Mouse (Mus musculus): ENCODE data around the gene Gm2075. TPM values are rescaled to one million over a fixed set of nuclear protein-coding genes. Genes with fewer than 3 reads are reported as not detected.
"Not testable (repeated sequence)": the region's sequence is repeated elsewhere in the genome, so short reads cannot be mapped to it uniquely, and the experiment has no call there.

The Gm2075 gene
- not detected in 2 replicates for polyA plus RNA-seq (2015; fragmentation: Nextera tagmentation; extraction: Ambion mirVana)

GRCm38 (mm10) chr12:88011548-88011947, at the start of gene Gm2075:
TSS of gene Gm2075 (plus strand) at chr12:88011848.
- not testable (repeated sequence) for H3K4me1 ChIP-seq (replicated peaks); H3K27ac ChIP-seq; H3K36me3 ChIP-seq; H3K27me3 ChIP-seq; H3K4me3 ChIP-seq; ATAC-seq (replicated peaks; ENCODE audit: insufficient number of reproducible peaks, insufficient read depth, low FRiP score, low read depth); H3K9ac ChIP-seq; H3K4me2 ChIP-seq; H3K9me3 ChIP-seq (replicated peaks)
- 89% methylated on average over 1 of the region's 1 CpGs for WGBS

- not testable (repeated sequence) for H3K4me2 ChIP-seq; H3K36me3 ChIP-seq; H3K9me3 ChIP-seq (replicated peaks); H3K4me3 ChIP-seq; H3K4me1 ChIP-seq (replicated peaks); ATAC-seq (replicated peaks; ENCODE audit: insufficient number of reproducible peaks, insufficient read depth, low FRiP score, low read depth); H3K27me3 ChIP-seq; H3K9ac ChIP-seq; H3K27ac ChIP-seq
Observed at GRCm38 (mm10) chr12:87984000-87984399, 27.6 kb upstream of the Gm2075 start.

GRCm38 (mm10) chr12:88004118-88004517, 7.5 kb upstream of the Gm2075 start:
- not testable (repeated sequence) for H3K9ac ChIP-seq; H3K4me1 ChIP-seq (replicated peaks); H3K27me3 ChIP-seq; H3K4me3 ChIP-seq; H3K36me3 ChIP-seq; H3K9me3 ChIP-seq (replicated peaks); H3K27ac ChIP-seq; H3K4me2 ChIP-seq; ATAC-seq (replicated peaks; ENCODE audit: insufficient number of reproducible peaks, insufficient read depth, low FRiP score, low read depth)
- WGBS: 61% methylated on average over 3 of the region's 3 CpGs

- ATAC-seq (replicated peaks; ENCODE audit: insufficient number of reproducible peaks, insufficient read depth, low FRiP score, low read depth): not testable (repeated sequence)
- WGBS: 63% methylated on average over 2 of the region's 2 CpGs
Observed at GRCm38 (mm10) chr12:88018671-88019070, 7.0 kb downstream of the Gm2075 start, which contains the start of gene Gm6803. TSS of gene Gm6803 (minus strand) at chr12:88018771.

GRCm38 (mm10) chr12:88026704-88027103, 15.1 kb downstream of the Gm2075 start, which contains the start of gene Gm2056:
TSS of gene Gm2056 (plus strand) at chr12:88027004.
- H3K9ac ChIP-seq; H3K27me3 ChIP-seq; H3K4me1 ChIP-seq (replicated peaks); H3K4me3 ChIP-seq; H3K4me2 ChIP-seq; H3K9me3 ChIP-seq (replicated peaks); H3K36me3 ChIP-seq; ATAC-seq (replicated peaks; ENCODE audit: insufficient number of reproducible peaks, insufficient read depth, low FRiP score, low read depth); H3K27ac ChIP-seq: not testable (repeated sequence)
- WGBS: 84% methylated on average over 1 of the region's 1 CpGs

More at GRCm38 (mm10) chr12:88018671-88019070, 7.0 kb downstream of the Gm2075 start, which contains the start of gene Gm6803:
- H3K4me3 ChIP-seq; H3K9me3 ChIP-seq (replicated peaks); H3K36me3 ChIP-seq; H3K27me3 ChIP-seq; H3K27ac ChIP-seq; H3K4me1 ChIP-seq (replicated peaks); H3K9ac ChIP-seq; H3K4me2 ChIP-seq: not testable (repeated sequence)

- not testable (repeated sequence) for ATAC-seq (replicated peaks; ENCODE audit: insufficient number of reproducible peaks, insufficient read depth, low FRiP score, low read depth)
Observed at GRCm38 (mm10) chr12:88032250-88032649, 20.6 kb downstream of the Gm2075 start.

GRCm38 (mm10) chr12:88039062-88039461, 27.4 kb downstream of the Gm2075 start:
- H3K4me3 ChIP-seq; ATAC-seq (replicated peaks; ENCODE audit: insufficient number of reproducible peaks, insufficient read depth, low FRiP score, low read depth); H3K36me3 ChIP-seq; H3K4me2 ChIP-seq; H3K9me3 ChIP-seq (replicated peaks); H3K27me3 ChIP-seq; H3K4me1 ChIP-seq (replicated peaks); H3K27ac ChIP-seq; H3K9ac ChIP-seq: not testable (repeated sequence)

More at GRCm38 (mm10) chr12:88032250-88032649, 20.6 kb downstream of the Gm2075 start:
- H3K4me2 ChIP-seq; H3K4me1 ChIP-seq (replicated peaks); H3K27ac ChIP-seq; H3K9me3 ChIP-seq (replicated peaks); H3K27me3 ChIP-seq; H3K36me3 ChIP-seq; H3K9ac ChIP-seq; H3K4me3 ChIP-seq: not testable (repeated sequence)
- WGBS: 84% methylated on average over 5 of the region's 5 CpGs

GRCm38 (mm10) chr12:88039703-88040102, 28.1 kb downstream of the Gm2075 start:
- H3K4me3 ChIP-seq; ATAC-seq (replicated peaks; ENCODE audit: insufficient number of reproducible peaks, insufficient read depth, low FRiP score, low read depth); H3K4me1 ChIP-seq (replicated peaks); H3K27me3 ChIP-seq; H3K4me2 ChIP-seq; H3K36me3 ChIP-seq; H3K9me3 ChIP-seq (replicated peaks); H3K27ac ChIP-seq; H3K9ac ChIP-seq: not testable (repeated sequence)
- WGBS: 75% methylated on average over 1 of the region's 1 CpGs

- not testable (repeated sequence) for H3K4me1 ChIP-seq (replicated peaks); H3K4me3 ChIP-seq; H3K4me2 ChIP-seq; H3K36me3 ChIP-seq; H3K9me3 ChIP-seq (replicated peaks); H3K27ac ChIP-seq; ATAC-seq (replicated peaks; ENCODE audit: insufficient number of reproducible peaks, insufficient read depth, low FRiP score, low read depth); H3K9ac ChIP-seq; H3K27me3 ChIP-seq
- WGBS: 55% methylated on average over 1 of the region's 1 CpGs
Observed at GRCm38 (mm10) chr12:88045226-88045625, 33.6 kb downstream of the Gm2075 start.

Other genes with a start within 250 kb of the Gm2075 start
- gene Gm21319, start 236.1 kb upstream of the Gm2075 start, polyA plus RNA-seq (2015; fragmentation: Nextera tagmentation; extraction: Ambion mirVana): not detected in 2 replicates
- not detected in 2 replicates for gene Gm21936, start 216.3 kb upstream of the Gm2075 start, polyA plus RNA-seq (2015; fragmentation: Nextera tagmentation; extraction: Ambion mirVana)
- gene BB287469, start 195.3 kb upstream of the Gm2075 start, polyA plus RNA-seq (2015; fragmentation: Nextera tagmentation; extraction: Ambion mirVana): not detected in 2 replicates
- gene Gm2001, start 169.5 kb upstream of the Gm2075 start, polyA plus RNA-seq (2015; fragmentation: Nextera tagmentation; extraction: Ambion mirVana): not detected in 2 replicates
- gene Gm2016, start 137.8 kb upstream of the Gm2075 start, polyA plus RNA-seq (2015; fragmentation: Nextera tagmentation; extraction: Ambion mirVana): not detected in 2 replicates
- not detected in 2 replicates for gene Gm2022, start 116.5 kb upstream of the Gm2075 start, polyA plus RNA-seq (2015; fragmentation: Nextera tagmentation; extraction: Ambion mirVana)
- gene Gm2035, start 92.0 kb upstream of the Gm2075 start, polyA plus RNA-seq (2015; fragmentation: Nextera tagmentation; extraction: Ambion mirVana): not detected in 2 replicates
- not detected in 2 replicates for gene Gm2042, start 57.8 kb upstream of the Gm2075 start, polyA plus RNA-seq (2015; fragmentation: Nextera tagmentation; extraction: Ambion mirVana)
- not detected in 2 replicates for gene Gm6803, start 6.9 kb downstream of the Gm2075 start, polyA plus RNA-seq (2015; fragmentation: Nextera tagmentation; extraction: Ambion mirVana)
- not detected in 2 replicates for gene Gm2056, start 15.2 kb downstream of the Gm2075 start, polyA plus RNA-seq (2015; fragmentation: Nextera tagmentation; extraction: Ambion mirVana)
- gene Gm16368, start 71.8 kb downstream of the Gm2075 start, polyA plus RNA-seq (2015; fragmentation: Nextera tagmentation; extraction: Ambion mirVana): not detected in 2 replicates
- gene Gm10436, start 170.3 kb downstream of the Gm2075 start, polyA plus RNA-seq (2015; fragmentation: Nextera tagmentation; extraction: Ambion mirVana): not detected in 2 replicates
- gene Gm8332, start 238.3 kb downstream of the Gm2075 start, polyA plus RNA-seq (2015; fragmentation: Nextera tagmentation; extraction: Ambion mirVana): not detected in 2 replicates